Mouse (Mus musculus): ENCODE results near the gene Tmem119.

Tmem119 gene

DNA sequence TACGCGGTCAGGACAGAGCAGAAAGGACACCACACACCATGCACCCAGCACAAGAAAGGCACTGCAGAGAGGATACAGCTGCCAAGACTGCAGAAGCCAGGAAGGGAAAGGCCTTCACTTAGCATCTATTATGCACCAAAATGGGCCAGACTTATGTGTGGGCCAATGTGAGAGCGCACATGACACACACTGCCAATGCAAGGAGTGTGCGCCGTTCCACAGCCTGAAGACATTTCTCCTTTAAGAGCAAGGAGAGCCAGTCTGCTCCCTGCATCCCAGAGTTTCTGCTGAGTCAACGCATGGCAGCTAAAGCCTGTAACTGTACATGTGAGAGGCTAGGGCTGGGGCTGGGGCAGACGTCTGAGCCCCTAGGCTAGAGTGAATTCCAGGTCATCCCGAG lies 31.5 kb downstream of the Tmem119 start:
- in situ Hi-C loops (cut with MboI), result no loop called here

DNA sequence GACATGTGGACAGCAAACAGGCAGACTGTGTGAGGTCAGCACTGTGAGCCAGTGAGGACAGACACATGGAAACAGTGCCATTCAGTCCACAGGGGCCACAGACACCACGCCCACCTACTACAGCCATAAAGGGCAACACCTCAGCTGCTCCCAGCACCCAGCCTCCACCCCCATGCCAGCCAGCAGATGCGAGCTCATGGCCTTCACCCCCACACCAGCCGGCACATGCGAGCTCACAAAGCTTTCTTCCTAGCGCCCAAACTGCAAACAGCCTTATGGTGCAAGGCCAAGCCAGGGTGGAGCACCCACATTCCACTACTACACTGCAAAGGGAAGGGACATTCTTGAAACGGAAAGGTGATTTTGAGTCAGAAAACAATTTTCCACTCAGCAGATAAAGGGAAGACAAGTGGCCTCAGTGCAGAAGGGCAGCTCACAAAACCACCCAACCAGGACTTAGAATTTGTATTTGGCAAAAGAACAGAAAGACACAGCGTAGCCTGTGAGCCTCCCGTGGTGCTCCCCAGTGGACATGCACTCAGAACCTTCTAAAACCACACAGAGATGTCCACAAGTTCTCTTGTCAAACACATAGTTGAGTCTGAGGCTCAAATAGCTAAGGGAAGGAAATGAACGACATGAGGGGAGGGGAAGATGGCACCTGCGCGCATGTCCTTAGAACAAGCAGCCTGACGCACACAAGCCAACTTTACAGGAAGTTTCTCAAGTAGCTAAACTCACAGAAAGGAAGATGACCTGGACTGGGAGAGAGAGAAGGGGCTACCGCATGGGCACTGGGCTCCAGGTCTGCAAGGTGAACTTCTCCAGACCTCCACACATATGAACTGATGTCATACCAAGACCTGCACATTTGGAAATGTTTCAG lies 34.4 kb downstream of the Tmem119 start:
- in situ Hi-C loops (cut with MboI), result no loop called here

DNA sequence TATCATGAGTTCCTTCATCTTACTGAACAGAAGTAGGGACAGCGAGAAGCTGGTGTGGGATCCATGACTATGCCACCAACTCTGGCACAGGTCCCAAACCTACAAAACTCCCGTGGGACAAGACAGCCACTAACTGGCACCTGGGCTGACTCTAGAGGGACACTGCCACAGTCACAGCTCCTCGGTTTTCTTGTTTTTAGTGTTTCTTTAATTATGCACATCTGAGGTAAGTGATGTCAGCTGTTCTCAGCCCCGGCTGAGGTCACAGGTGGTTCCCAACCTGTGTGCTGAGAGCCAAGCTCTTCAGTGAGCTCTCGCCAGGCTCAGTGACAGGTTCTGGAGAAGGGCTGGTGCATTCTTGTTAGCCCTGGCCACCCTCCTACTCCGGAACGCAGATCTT lies 35.9 kb downstream of the Tmem119 start:
- in situ Hi-C loops (cut with MboI), result no loop called here

DNA sequence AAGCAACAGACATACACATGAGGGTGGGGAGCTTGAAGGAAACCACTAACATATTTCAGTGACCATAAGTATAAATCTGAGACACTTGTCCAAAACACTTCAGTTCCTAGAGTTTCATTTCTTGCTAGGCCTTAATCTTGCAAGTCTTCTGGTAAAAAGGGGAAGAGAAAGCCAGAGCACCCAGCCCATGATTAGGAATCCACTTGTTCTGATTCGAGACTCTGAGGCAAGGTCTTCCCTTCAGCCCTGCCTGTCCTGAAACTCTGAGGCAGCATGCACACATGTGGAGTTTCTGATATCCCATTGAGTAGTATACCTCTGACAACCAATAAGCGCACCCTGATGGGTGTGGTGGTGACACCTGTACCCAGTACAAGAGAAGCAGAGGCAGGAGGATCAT lies 38.7 kb downstream of the Tmem119 start:
- in situ Hi-C loops (cut with MboI), result no loop called here

DNA sequence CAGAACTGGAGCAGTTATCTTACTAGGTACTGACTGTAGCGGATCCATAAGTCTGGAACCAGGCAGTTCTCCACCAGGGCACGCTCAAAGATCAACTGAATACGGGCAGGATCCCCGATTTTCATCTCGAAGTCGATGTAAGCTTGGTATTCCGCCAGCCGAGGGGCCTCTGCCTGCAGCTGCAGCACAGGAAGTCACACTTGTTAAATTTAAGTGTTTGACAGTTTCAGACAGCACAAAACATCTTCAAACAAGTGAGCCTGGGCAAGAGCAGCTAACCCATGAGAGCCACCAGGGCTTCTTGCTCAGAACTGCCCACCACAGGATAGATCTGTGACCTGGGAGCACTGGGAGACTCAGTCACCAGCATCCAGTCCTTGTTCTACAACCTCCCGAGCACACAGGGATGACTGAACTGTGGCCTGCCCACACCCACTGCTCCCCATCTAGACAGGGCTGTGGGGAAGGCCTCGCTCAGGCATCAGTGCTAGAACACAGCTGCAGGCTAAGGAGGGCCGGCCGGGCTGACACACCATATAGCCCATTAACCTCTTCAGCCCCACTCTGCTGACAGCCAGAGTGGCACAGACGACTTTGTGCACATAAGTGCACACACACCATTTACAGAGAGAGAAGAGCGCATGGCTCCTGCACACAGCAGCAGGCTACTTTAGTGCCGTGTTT lies 44.8 kb downstream of the Tmem119 start:
- in situ Hi-C loops (cut with MboI), result no loop called here

DNA sequence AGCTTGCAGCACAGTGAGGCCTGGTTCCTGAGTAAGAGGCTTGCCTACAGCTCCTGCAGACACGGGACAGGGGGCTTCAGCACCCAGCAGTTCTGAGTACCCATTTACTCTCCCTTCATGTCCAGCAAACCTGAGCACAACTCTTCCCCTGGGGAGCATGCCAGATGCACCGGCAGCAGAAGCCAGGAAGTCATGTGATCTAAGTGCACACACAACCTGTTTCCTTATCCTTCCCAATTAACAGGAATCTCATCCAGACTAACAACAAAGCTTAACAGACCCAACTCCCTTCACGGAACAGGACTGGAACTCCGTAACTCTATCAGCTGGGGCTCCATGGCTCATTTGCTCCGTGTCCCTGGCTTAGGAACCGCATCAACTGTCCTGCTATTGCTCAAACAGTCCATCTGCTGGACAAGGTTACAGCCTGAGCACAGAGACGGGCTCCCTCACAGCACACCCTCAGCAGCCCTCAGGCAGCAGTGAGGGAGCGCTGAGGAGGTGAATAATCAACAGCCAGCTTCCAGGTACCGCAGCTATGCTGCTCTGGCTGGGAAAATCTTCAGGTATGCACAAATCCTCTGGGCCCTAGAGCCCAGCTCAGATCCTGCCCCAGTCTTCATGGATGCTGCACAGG lies 48.7 kb downstream of the Tmem119 start:
- in situ Hi-C loops (cut with MboI), result no loop called here

DNA sequence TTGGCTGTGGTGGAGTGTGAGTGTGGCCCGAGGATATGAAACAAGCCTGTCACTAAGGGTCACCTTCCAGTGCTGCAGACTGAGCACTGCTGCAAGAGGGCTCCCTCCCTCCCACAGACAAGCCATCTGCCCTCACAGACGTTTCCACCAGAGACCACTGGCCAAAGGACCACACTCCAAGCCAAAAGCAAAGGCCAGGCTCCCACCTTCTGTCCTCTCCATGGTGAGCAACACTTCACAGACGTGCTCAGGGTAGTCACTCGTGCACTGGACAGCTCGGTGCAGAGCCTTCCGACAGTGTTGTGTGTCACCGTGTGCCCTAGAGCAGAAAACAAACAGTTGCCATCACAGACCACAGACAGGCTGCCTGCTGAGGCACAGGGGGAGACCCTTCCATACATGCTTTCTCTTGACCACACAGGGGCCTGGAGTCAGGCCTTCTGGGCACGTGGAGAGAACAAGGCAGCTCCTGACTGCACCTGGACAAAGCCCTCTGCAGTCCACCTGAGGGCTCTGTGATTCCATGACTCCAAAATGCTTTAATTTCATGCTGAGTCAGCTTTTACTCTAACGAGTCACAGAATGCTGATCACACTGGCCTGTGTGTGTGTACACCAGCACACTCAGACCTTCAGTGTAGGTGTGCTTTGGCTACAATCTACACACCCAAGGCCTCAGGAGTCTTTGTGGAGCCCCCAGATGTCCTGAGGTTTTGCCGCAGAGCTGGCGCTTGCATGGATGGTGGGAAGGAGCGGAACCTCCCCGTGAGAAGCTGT lies 51.6 kb downstream of the Tmem119 start:
- in situ Hi-C loops (cut with MboI), result loop anchor here (25.0 kb wide), 1 partner anchor 386 kb away; the partner anchor contains the start of gene Aym1

DNA sequence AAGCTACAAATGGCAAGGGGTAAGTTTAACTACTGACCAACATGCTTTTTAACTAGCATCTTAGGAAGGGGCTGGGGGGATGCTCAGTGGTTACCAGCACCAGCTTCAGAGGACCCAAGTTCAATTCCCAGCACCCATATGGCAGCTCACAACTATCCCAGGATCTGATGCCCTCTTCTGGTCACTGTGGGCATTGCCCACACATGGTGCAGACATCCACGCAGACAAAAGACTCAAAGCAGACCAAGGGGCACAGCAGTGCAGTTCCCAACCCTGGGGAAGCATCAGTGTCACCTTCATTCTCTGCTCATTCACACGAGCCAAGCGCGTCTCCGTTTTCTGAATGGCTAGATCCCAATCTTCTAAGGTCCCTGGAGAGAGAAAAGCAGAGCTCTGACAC lies 52.7 kb downstream of the Tmem119 start:
- in situ Hi-C loops (cut with MboI), result loop anchor here (25.0 kb wide), 1 partner anchor 385 kb away; the partner anchor contains the start of gene Aym1
